Mouse (Mus musculus): ENCODE measurements at regions not wholly inside any gene's neighbourhood (a gene's known extent, or its start where the extent isn't known, plus 50 kb on each side); places are given as distances from the start of the nearest gene placed in this dataset.

DNA sequence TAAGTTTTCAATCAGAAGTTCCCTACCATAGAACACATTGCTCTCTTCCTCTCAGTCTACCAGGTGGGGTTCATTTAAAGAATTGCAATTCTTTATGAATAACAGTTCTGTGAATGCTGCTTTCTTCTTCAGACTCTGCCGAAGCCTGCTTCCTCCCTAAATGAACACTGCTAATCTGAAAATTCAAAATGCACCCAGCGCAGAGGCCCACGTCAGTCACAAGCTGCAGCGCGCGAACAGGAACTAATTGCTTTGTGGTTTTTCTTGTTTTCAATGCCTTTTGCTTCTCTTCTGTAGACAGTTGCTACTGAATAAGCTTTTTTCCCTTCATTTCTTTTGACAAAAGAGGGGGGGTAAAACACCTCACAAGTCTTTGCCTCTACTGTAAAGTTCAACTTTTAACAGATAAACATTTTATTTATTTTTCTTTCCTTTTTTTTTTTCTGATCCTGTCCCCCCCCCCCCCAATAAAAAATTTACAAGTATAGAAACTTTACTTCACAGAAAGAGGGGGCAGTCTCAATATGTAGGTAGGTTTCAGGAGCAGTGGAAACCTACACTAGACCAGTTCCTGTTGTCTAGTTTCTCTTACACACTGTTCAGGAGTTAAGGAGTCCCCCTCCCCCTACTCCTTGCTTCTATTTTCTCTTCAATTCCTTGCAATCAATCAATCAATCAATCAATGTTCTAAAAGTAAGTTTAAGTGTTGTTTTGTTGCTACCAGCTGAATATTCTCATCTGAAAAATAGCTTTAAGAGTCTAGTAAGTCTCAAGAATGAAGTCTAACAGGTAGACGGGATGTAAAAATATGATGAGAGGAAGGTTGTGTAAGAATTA is 58.2 kb upstream of the Rgs1 start:
- no peak overlapping the region for H3K4me3 ChIP-seq (ENCODE audit: insufficient read depth, low read depth, low read length)
- WGBS = 59% methylated on average over 7 of the region's 7 CpGs
- no peaks in the 10 kb centered on the region for H3K4me1 ChIP-seq (ENCODE audit: control insufficient read depth, insufficient read depth, low read length)
- H3K27ac ChIP-seq (ENCODE audit: insufficient read depth, low read depth, low read length) = no peak overlapping the region
- TF ChIP-seq CTCF (IDR thresholded peaks at IDR 0.05; ENCODE audit: insufficient read depth, low read depth, low read length) (no peak), POLR2A (IDR thresholded peaks at IDR 0.05; ENCODE audit: insufficient read depth, low read depth, low read length) (no peak)

DNA sequence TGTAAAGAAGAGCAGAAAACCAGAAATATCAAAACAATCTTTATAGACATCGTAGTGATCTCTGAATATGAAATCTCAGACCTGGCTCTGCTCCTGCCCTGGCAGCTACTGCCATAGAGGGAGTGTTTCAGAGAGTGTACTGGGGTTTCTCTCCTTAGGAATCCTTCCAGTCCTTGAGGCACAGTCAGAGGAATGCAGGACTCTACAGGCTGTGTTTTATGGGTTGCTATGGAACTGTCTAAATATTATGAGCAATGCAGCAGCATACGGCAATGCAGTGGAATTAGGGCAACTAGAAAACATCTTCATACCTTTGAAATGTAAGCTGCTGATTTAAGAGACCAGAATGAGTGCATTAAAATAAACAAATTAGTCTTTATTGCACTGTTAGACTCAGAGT is 57.2 kb upstream of the Rgs1 start:
- H3K4me3 ChIP-seq (ENCODE audit: insufficient read depth, low read depth, low read length) = no peak overlapping the region
- TF ChIP-seq POLR2A (IDR thresholded peaks at IDR 0.05; ENCODE audit: insufficient read depth, low read depth, low read length) (no peak), CTCF (IDR thresholded peaks at IDR 0.05; ENCODE audit: insufficient read depth, low read depth, low read length) (no peak)
- no peaks in the 10 kb centered on the region for H3K4me1 ChIP-seq (ENCODE audit: control insufficient read depth, insufficient read depth, low read length)
- 58% methylated on average over 2 of the region's 2 CpGs for WGBS
- no peak overlapping the region for H3K27ac ChIP-seq (ENCODE audit: insufficient read depth, low read depth, low read length)

DNA sequence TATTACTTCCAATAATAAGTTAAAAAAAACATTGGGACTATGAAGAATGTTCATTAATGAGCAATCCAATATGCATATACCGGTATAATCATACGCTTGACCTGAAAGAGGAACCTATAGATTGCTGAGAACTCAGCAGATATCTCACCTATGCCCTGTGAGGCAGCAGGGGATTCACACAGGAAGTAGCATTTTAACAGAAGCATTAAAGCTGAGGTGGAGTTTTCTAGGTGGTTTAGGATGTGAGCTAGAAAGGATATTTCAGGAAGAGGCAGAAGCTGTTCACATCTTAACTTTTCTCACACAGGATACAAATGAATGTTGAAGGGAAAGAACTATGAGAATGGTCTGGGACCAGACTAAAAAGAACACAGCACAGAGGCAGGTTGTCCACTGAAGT is 51.6 kb upstream of the Rgs1 start:
- Histone ChIP-seq H3K4me1 (ENCODE audit: control insufficient read depth, insufficient read depth, low read length) (no peaks in the 10 kb centered on the region), H3K4me3 (ENCODE audit: insufficient read depth, low read depth, low read length) (no peak overlapping the region), H3K27ac (ENCODE audit: insufficient read depth, low read depth, low read length) (no peak overlapping the region)
- 89% methylated on average over 2 of the region's 2 CpGs for WGBS
- no peak for TF ChIP-seq POLR2A (IDR thresholded peaks at IDR 0.05; ENCODE audit: insufficient read depth, low read depth, low read length)
- no peak for TF ChIP-seq CTCF (IDR thresholded peaks at IDR 0.05; ENCODE audit: insufficient read depth, low read depth, low read length)
